Mouse (Mus musculus): ENCODE measurements around the gene Ptgis.
A peak's percentile ranks its signal among the peaks of the same experiment; 100 is the strongest.

- TF ChIP-seq POLR2A (IDR thresholded peaks at IDR 0.05; ENCODE audit: borderline replicate concordance, control insufficient read depth, low read depth, low read length) (no peak), CTCF (IDR thresholded peaks at IDR 0.05; ENCODE audit: control insufficient read depth, insufficient read depth, low read length) (peak; percentile 64; the same call in 1 of the 2 replicates)
These were observed 18.3 kb downstream of the Ptgis start for GRCm38 (mm10) chr2:167222152-167222551.
